Mouse (Mus musculus) regulatory T cell (primary cell): ENCODE measurements around the gene Kctd4.
"Not testable (repeated sequence)": the region's sequence is repeated elsewhere in the genome, so short reads cannot be mapped to it uniquely, and the experiment has no call there.

Experiments used
- in situ Hi-C: fragments of 300-600 bp; cut with MboI, MseI; formaldehyde crosslinking; loops from one replicate; pipeline ENCODE4 v1.15.1; 2025; ENCODE audit warnings: high pct_unique_total_duplicates

Kctd4 gene

GRCm38 (mm10) chr14:75954766-75955165, at the start of gene Kctd4:
TSS of gene Kctd4 (plus strand) at chr14:75955009.
- in situ Hi-C loops = loop anchor here (10.0 kb wide), 1 partner anchor 850 kb away; no protein-coding TSS in a partner anchor

GRCm38 (mm10) chr14:75906931-75907330, 47.9 kb upstream of the Kctd4 start:
- in situ Hi-C loops = no loop called here

GRCm38 (mm10) chr14:75911968-75912367, 42.8 kb upstream of the Kctd4 start:
- in situ Hi-C loops = no loop called here

- in situ Hi-C loops = no loop called here
These were observed 42.1 kb upstream of the Kctd4 start for GRCm38 (mm10) chr14:75912665-75913064.

GRCm38 (mm10) chr14:75923314-75924052, 31.3 kb upstream of the Kctd4 start:
- in situ Hi-C loops = no loop called here

- in situ Hi-C loops = not testable (repeated sequence)
These were observed 25.1 kb upstream of the Kctd4 start for GRCm38 (mm10) chr14:75929713-75930112.

GRCm38 (mm10) chr14:75931266-75931665, 23.5 kb upstream of the Kctd4 start:
- in situ Hi-C loops = no loop called here

GRCm38 (mm10) chr14:75934359-75934758, 20.4 kb upstream of the Kctd4 start:
- in situ Hi-C loops = no loop called here

- in situ Hi-C loops = no loop called here
These were observed 17.1 kb upstream of the Kctd4 start for GRCm38 (mm10) chr14:75937714-75938113.

- in situ Hi-C loops = no loop called here
These were observed 13.3 kb upstream of the Kctd4 start for GRCm38 (mm10) chr14:75941500-75941899.

- in situ Hi-C loops = no loop called here
These were observed 12.4 kb upstream of the Kctd4 start for GRCm38 (mm10) chr14:75942365-75942764.

GRCm38 (mm10) chr14:75947674-75948073, 7.1 kb upstream of the Kctd4 start:
- in situ Hi-C loops = no loop called here

- in situ Hi-C loops = loop anchor here (10.0 kb wide), 1 partner anchor 848 kb away; no protein-coding TSS in a partner anchor
These were observed 1.8 kb upstream of the Kctd4 start for GRCm38 (mm10) chr14:75953011-75953410.

- in situ Hi-C loops = no loop called here
These were observed 7.4 kb downstream of the Kctd4 start for GRCm38 (mm10) chr14:75962250-75962649.

- in situ Hi-C loops = no loop called here
These were observed 8.4 kb downstream of the Kctd4 start for GRCm38 (mm10) chr14:75963215-75963614.

- in situ Hi-C loops = no loop called here
These were observed 9.2 kb downstream of the Kctd4 start for GRCm38 (mm10) chr14:75964000-75964399.

- in situ Hi-C loops = no loop called here
These were observed 9.6 kb downstream of the Kctd4 start for GRCm38 (mm10) chr14:75964433-75964832.

GRCm38 (mm10) chr14:75967291-75967690, 12.5 kb downstream of the Kctd4 start:
- in situ Hi-C loops = no loop called here

GRCm38 (mm10) chr14:75976107-75976506, 21.3 kb downstream of the Kctd4 start:
- in situ Hi-C loops = no loop called here

GRCm38 (mm10) chr14:75981231-75981630, 26.4 kb downstream of the Kctd4 start:
- in situ Hi-C loops = no loop called here

GRCm38 (mm10) chr14:75983891-75984290, 29.1 kb downstream of the Kctd4 start:
- in situ Hi-C loops = no loop called here

GRCm38 (mm10) chr14:75985112-75985511, 30.3 kb downstream of the Kctd4 start:
- in situ Hi-C loops = no loop called here

- in situ Hi-C loops = no loop called here
These were observed 32.2 kb downstream of the Kctd4 start for GRCm38 (mm10) chr14:75986878-75987483.
